Mouse (Mus musculus): ENCODE measurements around the gene Arhgef11. TPM values are rescaled to one million over a fixed set of nuclear protein-coding genes. Genes with fewer than 3 reads are reported as not detected.

The Arhgef11 gene
- total RNA-seq, 2 experiments from 2014 or later: 54.1 to 55.0 TPM

- intact Hi-C loops (cut with DNase I): no loop called here
- DNase-seq (ENCODE audit: low spot score in 2 of 2): no peak
Measured at GRCm38 (mm10) chr3:87783282-87784023, 166.1 kb downstream of the Arhgef11 start.

GRCm38 (mm10) chr3:87785156-87785555 lies 167.8 kb downstream of the Arhgef11 start:
- DNase-seq (ENCODE audit: low spot score in 2 of 2): no peak
- intact Hi-C loops (cut with DNase I): no loop called here

GRCm38 (mm10) chr3:87785626-87786214 lies 168.4 kb downstream of the Arhgef11 start:
- no peak for DNase-seq (ENCODE audit: low spot score in 2 of 2)
- intact Hi-C loops (cut with DNase I): no loop called here

Small RNAs within 50 kb of the gene (microRNA-seq; reads per million reads assigned to microRNA genes)
- 0 reads per million in 2 experiments for gene Gm24109

Other genes with a start within 250 kb of the Arhgef11 start
- gene Fcrl1, start 241.2 kb upstream of the Arhgef11 start, total RNA-seq (2021): under 1 TPM in 1 of 2 experiments, not detected in 1; 0.43 TPM
- gene Fcrl5, start 181.8 kb upstream of the Arhgef11 start, total RNA-seq (2021): not detected
- 10 to 100 TPM; 20.5 to 22.5 TPM for gene Etv3, start 92.2 kb upstream of the Arhgef11 start, total RNA-seq (2021)
- under 1 TPM; 0.23 to 0.69 TPM for gene Lrrc71, start 131.1 kb downstream of the Arhgef11 start, total RNA-seq (2021)
- gene Ntrk1, start 177.6 kb downstream of the Arhgef11 start, total RNA-seq (2021): 1 to 10 TPM in 1 of 2 experiments, under 1 TPM in 1; 0.21 to 1.7 TPM
- under 1 TPM; 0.60 to 0.73 TPM for gene Insrr, start 179.4 kb downstream of the Arhgef11 start, total RNA-seq (2021)
- gene Pear1, start 206.7 kb downstream of the Arhgef11 start, total RNA-seq (2021): 1 to 10 TPM; 7.4 to 10.0 TPM
- not detected for gene Sh2d2a, start 229.2 kb downstream of the Arhgef11 start, total RNA-seq (2021)